Mouse (Mus musculus) liver, embryonic 12.5 days (tissue): ENCODE data around the gene Por. TPM values are rescaled to one million over a fixed set of nuclear protein-coding genes. Genes with fewer than 3 reads are reported as not detected.

Experiments
- ATAC-seq: fragments of 200-750 bp; cut with Nextera tagmentation; 2 replicates; pipeline ENCODE4 v1.8.0; 2017; ENCODE audit warnings: moderate number of reproducible peaks, mild to moderate bottlenecking, moderate library complexity
- H3K27ac ChIP-seq: fragments of 300-500 bp; sonication (generic); 2 replicates; pipeline ENCODE4 v1.5.1; 2016; ENCODE audit warnings: mild to moderate bottlenecking
- H3K27me3 ChIP-seq: fragments of 300-500 bp; sonication (generic); replicated peaks from 2 replicates; pipeline ENCODE4 v1.6.1; 2016; ENCODE audit warnings: mild to moderate bottlenecking, moderate library complexity
- H3K36me3 ChIP-seq: fragments of 300-500 bp; sonication (generic); 2 replicates; pipeline ENCODE4 v1.6.1; 2016; ENCODE audit warnings: mild to moderate bottlenecking, moderate library complexity
- H3K4me1 ChIP-seq: fragments of 300-500 bp; sonication (generic); 2 replicates; pipeline ENCODE4 v1.6.1; 2016
- H3K4me2 ChIP-seq: fragments of 300-500 bp; sonication (generic); 2 replicates; pipeline ENCODE4 v1.6.1; 2016; ENCODE audit warnings: mild to moderate bottlenecking, moderate library complexity
- H3K4me3 ChIP-seq: fragments of 300-500 bp; sonication (generic); 2 replicates; pipeline ENCODE4 v1.5.1; 2016; ENCODE audit warnings: mild to moderate bottlenecking, moderate library complexity
- H3K9ac ChIP-seq: fragments of 300-500 bp; sonication (generic); 2 replicates; pipeline ENCODE4 v1.6.1; 2016; ENCODE audit warnings: mild to moderate bottlenecking, moderate library complexity
- H3K9me3 ChIP-seq: fragments of 300-500 bp; sonication (generic); replicated peaks from 2 replicates; pipeline ENCODE4 v1.6.1; 2016; ENCODE audit warnings: mild to moderate bottlenecking, moderate library complexity
- WGBS: fragments of 180-500 bp; shearing (Covaris S2); methylation state at CpG from one replicate; pipeline ENCODE4 v1.1.7; 2016; ENCODE audit not compliant: insufficient replicate concordance; 5-methylcytosine and 5-hydroxymethylcytosine counted together
- microRNA-seq: library from miRNA; unstranded; fragments of <30 nt; microRNA quantifications from one replicate; pipeline ENCODE4, GENCODE M21; 2017
- polyA plus RNA-seq: library from polyadenylated mRNA; unstranded; fragments of >200 nt; fragmentation: Nextera tagmentation; extraction: Ambion mirVana; gene quantifications from 2 replicates; pipeline ENCODE4 v1.2.1, GENCODE M21; 2016

Por gene
- polyA plus RNA-seq, 1 experiment from 2014 or later, result 34.7 TPM

GRCm38 (mm10) chr5:135782901-135783300 lies 113.1 kb downstream of the Por start:
- Histone ChIP-seq H3K4me3 (no peak overlapping the region), H3K36me3 (peaks cover 80% of the 10 kb centered on the region), H3K27ac (no peak overlapping the region), H3K9ac (no peak overlapping the region), H3K9me3 (no peaks in the 10 kb centered on the region), H3K4me2 (no peak overlapping the region), H3K27me3 (no peaks in the 10 kb centered on the region), H3K4me1 (peaks cover 40% of the 10 kb centered on the region)
- WGBS, result 83% methylated on average over 4 of the region's 4 CpGs
- ATAC-seq, result no peak

Small RNA genes within 50 kb of the gene (microRNA-seq; reads per million reads assigned to microRNA genes)
- not detected for gene Mir7034

Other genes starting within 250 kb of the Por start
- gene Hip1, start 124.9 kb upstream of the Por start, polyA plus RNA-seq, result 8.0 and 8.1 TPM in 2 replicates
- gene Ccl26, start 106.5 kb upstream of the Por start, polyA plus RNA-seq, result not detected in 2 replicates
- 9.8 and 10.2 TPM in 2 replicates for gene Ccl24, start 97.0 kb upstream of the Por start, polyA plus RNA-seq
- 15.8 and 17.3 TPM in 2 replicates for gene Rhbdd2, start 37.4 kb upstream of the Por start, polyA plus RNA-seq
- 17.4 and 21.5 TPM in 2 replicates for gene Tmem120a, start 74.4 kb downstream of the Por start, polyA plus RNA-seq
- 0.16 TPM in 1 of 2 replicates, not detected in the other for gene Styxl1, start 108.4 kb downstream of the Por start, polyA plus RNA-seq
- gene Mdh2, start 108.4 kb downstream of the Por start, polyA plus RNA-seq, result 451 and 473 TPM in 2 replicates
- not detected in 2 replicates for gene Srrm3, start 136.9 kb downstream of the Por start, polyA plus RNA-seq
- 7.4 TPM in 2 replicates for gene Hspb1, start 217.9 kb downstream of the Por start, polyA plus RNA-seq